Mouse (Mus musculus): ENCODE measurements around the gene Mark2. TPM values are rescaled to one million over a fixed set of nuclear protein-coding genes. Genes with fewer than 3 reads are reported as not detected.

Mark2 gene
- total RNA-seq, 4 experiments from 2014 or later, result 44.5 to 54.2 (median 47.1) TPM

- DNase-seq (ENCODE audit: low spot score), result no peak
Observed at GRCm38 (mm10) chr19:7295071-7295658, 46.5 kb downstream of the Mark2 start.

GRCm38 (mm10) chr19:7294098-7294876, 47.4 kb downstream of the Mark2 start:
- DNase-seq (ENCODE audit: low spot score), result no peak

GRCm38 (mm10) chr19:7291958-7292709, 49.5 kb downstream of the Mark2 start:
- no peak for DNase-seq (ENCODE audit: low spot score)

GRCm38 (mm10) chr19:7289767-7290166, 51.9 kb downstream of the Mark2 start:
- DNase-seq (ENCODE audit: low spot score), result no peak

GRCm38 (mm10) chr19:7288288-7288687, 53.4 kb downstream of the Mark2 start:
- no peak for DNase-seq (ENCODE audit: low spot score)

- DNase-seq (ENCODE audit: low spot score), result no peak
Observed at GRCm38 (mm10) chr19:7286563-7287315, 54.9 kb downstream of the Mark2 start.

GRCm38 (mm10) chr19:7280557-7281330, 60.9 kb downstream of the Mark2 start:
- DNase-seq (ENCODE audit: low spot score), result no peak

GRCm38 (mm10) chr19:7279114-7279513, 62.5 kb downstream of the Mark2 start:
- DNase-seq (ENCODE audit: low spot score), result peak; percentile 59

GRCm38 (mm10) chr19:7278200-7278906, 63.3 kb downstream of the Mark2 start:
- no peak for DNase-seq (ENCODE audit: low spot score)

GRCm38 (mm10) chr19:7276796-7277195, 64.9 kb downstream of the Mark2 start:
- no peak for DNase-seq (ENCODE audit: low spot score)

- DNase-seq (ENCODE audit: low spot score), result no peak
Observed at GRCm38 (mm10) chr19:7276053-7276659, 65.5 kb downstream of the Mark2 start.

GRCm38 (mm10) chr19:7275131-7275789, 66.4 kb downstream of the Mark2 start:
- DNase-seq (ENCODE audit: low spot score), result no peak

- DNase-seq (ENCODE audit: low spot score), result no peak
Observed at GRCm38 (mm10) chr19:7274326-7274990, 67.2 kb downstream of the Mark2 start.

GRCm38 (mm10) chr19:7273486-7273885, 68.2 kb downstream of the Mark2 start:
- DNase-seq (ENCODE audit: low spot score), result no peak

- no peak for DNase-seq (ENCODE audit: low spot score)
Observed at GRCm38 (mm10) chr19:7269290-7270044, 72.2 kb downstream of the Mark2 start.

GRCm38 (mm10) chr19:7268722-7269090, 73.0 kb downstream of the Mark2 start:
- DNase-seq (ENCODE audit: low spot score), result peak; percentile 66

- peak; percentile 78 for DNase-seq (ENCODE audit: low spot score)
Observed at GRCm38 (mm10) chr19:7267781-7268721, 73.6 kb downstream of the Mark2 start.
